Mouse (Mus musculus) Patski (cell line): ENCODE data around the gene Dnajc4. TPM values are rescaled to one million over a fixed set of nuclear protein-coding genes. Genes with fewer than 3 reads are reported as not detected.
"Not testable (repeated sequence)": the region's sequence is repeated elsewhere in the genome, so short reads cannot be mapped to it uniquely, and the experiment has no call there.

Experiments
- ATAC-seq: fragments of 100-300 bp; one replicate; pipeline ENCODE4 v1.8.0; 2021
- CTCF ChIA-PET: fragments of 350-600 bp; sonication (Branson Sonifier 250); formaldehyde crosslinking; loops from one replicate; lab custom pipeline; 2022; ENCODE audit warnings: inconsistent platforms; lab: Charles Lee
- POLR2A ChIA-PET: fragments of 350-600 bp; sonication (Branson Sonifier 250); formaldehyde crosslinking; loops from one replicate; lab custom pipeline; 2022; ENCODE audit warnings: antibody characterized with exemption, inconsistent platforms; lab: Charles Lee
- DNase-seq: peaks from one replicate; pipeline ENCODE4 v3.0.0-alpha.2; 2011; ENCODE audit warnings: low read depth, low spot score
- H3K27me3 ChIP-seq: fragments of 371-371 bp; one replicate; pipeline ENCODE4 v1.5.1; 2021
- CTCF ChIP-seq: fragments of 100-300 bp; IDR thresholded peaks from one replicate; pipeline ENCODE4 v1.5.1; 2021
- in situ Hi-C: fragments of 300-500 bp; cut with MboI; formaldehyde crosslinking; loops from 3 replicates; pipeline ENCODE4 v1.11.1; 2018; ENCODE audit warnings: low pct_unique_long_range_greater_than_20kb, mixed read lengths
- polyA plus RNA-seq: library from polyadenylated mRNA; unstranded; gene quantifications from one replicate; pipeline ENCODE4 v1.2.3, GENCODE M21; 2021

Gene Dnajc4
- polyA plus RNA-seq, 1 experiment from 2014 or later, result 26.0 TPM

DNA sequence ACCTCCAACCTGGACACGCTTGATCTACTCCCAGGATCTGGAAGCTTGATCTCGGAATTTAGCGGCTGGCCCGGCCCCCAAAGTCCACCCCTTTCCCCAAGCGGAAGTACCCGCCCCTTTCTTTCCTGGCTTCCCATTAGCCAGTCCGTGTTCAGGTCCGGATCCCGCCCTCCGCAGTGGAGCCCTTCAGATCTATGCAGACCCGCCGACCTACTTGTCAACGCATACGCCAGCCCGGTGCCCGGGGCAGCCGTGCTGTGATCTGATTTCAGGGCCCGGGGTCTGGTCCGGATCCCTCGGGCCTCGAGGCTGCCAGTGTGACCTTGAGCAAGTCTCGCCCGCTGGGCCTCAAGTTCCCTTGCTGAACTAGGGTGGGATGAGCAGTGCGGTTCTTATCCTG is 3.6 kb upstream of the Dnajc4 start, which contains the start of the genes Nudt22 and Trpt1:
Gene Nudt22, minus strand, starts transcription at position 112 of the 400 bp plus-strand sequence.
Gene Trpt1, plus strand, starts transcription at position 126 of the 400 bp plus-strand sequence.
- ChIA-PET POLR2A (interaction anchor here (0.5 to 2.7 kb wide), 11 partner anchors 9 to 44 kb away, joined by 3 to 12 read pairs (median 6); partner anchors contain the start of genes Plcb3, Ppp1r14b, Stip1 and Vegfb), CTCF (interaction anchor here (0.8 to 3.0 kb wide), 3 partner anchors 17 to 24 kb away, joined by 3 to 15 read pairs (median 4); partner anchors contain the start of gene Fkbp2)
- in situ Hi-C loops, result no loop called here
- peak; percentile 73 for ATAC-seq
- DNase-seq, result no peak
- no peak for TF ChIP-seq CTCF
- H3K27me3 ChIP-seq, result no peaks in the 10 kb centered on the region

DNA sequence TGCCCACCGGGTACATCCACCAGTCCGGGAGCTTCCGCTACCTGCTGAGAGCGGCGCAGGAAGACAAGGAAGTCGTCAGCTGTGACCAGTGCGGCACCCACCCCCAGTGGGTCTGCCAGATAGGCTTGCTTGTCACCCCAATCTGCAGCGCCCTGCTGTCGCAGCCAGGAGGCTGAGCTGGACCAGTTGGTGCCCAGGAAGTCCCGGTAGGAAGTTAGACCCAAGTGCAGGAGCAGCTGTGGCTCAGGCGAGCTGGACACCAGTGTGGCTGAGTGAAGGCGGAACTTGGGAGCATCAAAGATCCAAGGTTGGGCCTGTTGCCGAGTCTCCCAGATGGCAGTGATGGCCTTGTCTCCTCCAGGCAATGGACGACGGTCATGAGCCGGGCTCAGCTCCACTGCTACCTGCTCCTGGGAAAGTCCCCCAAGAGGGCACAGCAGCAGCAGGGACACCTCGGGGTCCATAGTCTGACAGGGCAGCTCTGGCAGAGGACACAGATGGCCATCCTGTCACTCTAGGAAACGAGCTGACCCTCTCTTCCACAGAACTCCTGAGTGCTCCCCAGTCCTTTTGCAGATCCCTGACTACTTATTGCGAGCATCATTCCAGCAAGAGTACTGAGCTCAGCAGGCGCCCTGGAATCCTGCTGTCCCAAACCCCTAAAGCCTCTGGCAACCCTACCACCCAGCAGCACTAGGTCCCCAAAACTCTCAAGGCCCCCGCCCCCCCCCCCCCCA is 3.1 kb upstream of the Dnajc4 start:
- no peak for TF ChIP-seq CTCF
- DNase-seq (no peak), ATAC-seq (no peak)
- ChIA-PET POLR2A (interaction anchor here (0.6 to 2.7 kb wide), 9 partner anchors 8 to 54 kb away, joined by 3 to 12 read pairs (median 6); partner anchors contain the start of genes Bad, Plcb3, Stip1 and Vegfb), CTCF (interaction anchor here (0.8 to 3.0 kb wide), 3 partner anchors 16 to 25 kb away, joined by 3 to 15 read pairs (median 4); partner anchors contain the start of gene Fkbp2)
- in situ Hi-C loops, result no loop called here
- no peaks in the 10 kb centered on the region for H3K27me3 ChIP-seq

DNA sequence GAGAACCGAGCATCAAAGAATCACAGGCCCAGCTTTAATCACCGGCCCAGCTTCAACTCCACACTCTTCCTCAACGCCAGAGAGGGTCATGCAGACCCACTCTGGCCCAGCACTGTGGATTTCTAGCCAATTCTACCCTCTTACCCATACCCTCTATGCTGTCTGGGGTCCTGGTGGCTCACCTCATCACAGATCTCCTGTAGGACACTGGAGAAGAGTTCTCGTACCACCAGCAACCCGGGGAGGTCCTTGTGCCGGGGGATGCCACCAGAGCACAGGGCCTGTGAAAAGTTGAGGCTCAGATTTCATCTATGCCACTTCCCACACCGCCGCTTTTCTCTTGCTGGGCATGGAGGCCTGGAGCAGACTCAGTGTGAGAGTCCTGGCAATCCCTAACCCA is 2.1 kb upstream of the Dnajc4 start:
- POLR2A ChIA-PET, result interaction anchor here (1.1 to 2.4 kb wide), 5 partner anchors 7 to 53 kb away, joined by 3 to 12 read pairs (median 6); partner anchors contain the start of genes Bad, Stip1 and Vegfb

DNA sequence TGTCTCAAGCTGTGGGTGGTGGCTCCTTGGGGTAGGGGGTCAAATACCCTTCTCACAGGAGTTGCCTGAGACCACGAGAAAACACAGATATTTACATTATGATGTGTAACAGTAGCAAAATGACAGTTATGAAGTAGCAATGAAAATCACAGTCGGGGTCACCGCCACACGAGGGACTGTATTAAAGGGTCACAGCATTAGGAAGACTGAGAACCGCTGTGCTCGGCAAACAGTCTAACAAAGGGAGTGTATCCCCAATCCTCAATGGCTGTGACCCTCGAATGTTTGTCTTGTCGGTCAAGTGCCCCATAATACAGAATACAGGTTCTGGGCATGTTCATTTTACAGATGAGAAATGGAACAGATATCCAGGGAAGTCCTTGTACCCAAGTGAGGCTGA is 1.6 kb upstream of the Dnajc4 start:
- ChIA-PET POLR2A (no interaction called here), CTCF (no interaction called here)
- no peak for TF ChIP-seq CTCF
- ATAC-seq, result no peak
- in situ Hi-C loops, result no loop called here
- DNase-seq, result no peak
- no peaks in the 10 kb centered on the region for H3K27me3 ChIP-seq

More for the DNA sequence above, 2.1 kb upstream of the Dnajc4 start:
- CTCF ChIA-PET, result no interaction called here
- TF ChIP-seq CTCF, result no peak
- DNase-seq, result no peak
- in situ Hi-C loops, result no loop called here
- no peaks in the 10 kb centered on the region for H3K27me3 ChIP-seq
- no peak for ATAC-seq

DNA sequence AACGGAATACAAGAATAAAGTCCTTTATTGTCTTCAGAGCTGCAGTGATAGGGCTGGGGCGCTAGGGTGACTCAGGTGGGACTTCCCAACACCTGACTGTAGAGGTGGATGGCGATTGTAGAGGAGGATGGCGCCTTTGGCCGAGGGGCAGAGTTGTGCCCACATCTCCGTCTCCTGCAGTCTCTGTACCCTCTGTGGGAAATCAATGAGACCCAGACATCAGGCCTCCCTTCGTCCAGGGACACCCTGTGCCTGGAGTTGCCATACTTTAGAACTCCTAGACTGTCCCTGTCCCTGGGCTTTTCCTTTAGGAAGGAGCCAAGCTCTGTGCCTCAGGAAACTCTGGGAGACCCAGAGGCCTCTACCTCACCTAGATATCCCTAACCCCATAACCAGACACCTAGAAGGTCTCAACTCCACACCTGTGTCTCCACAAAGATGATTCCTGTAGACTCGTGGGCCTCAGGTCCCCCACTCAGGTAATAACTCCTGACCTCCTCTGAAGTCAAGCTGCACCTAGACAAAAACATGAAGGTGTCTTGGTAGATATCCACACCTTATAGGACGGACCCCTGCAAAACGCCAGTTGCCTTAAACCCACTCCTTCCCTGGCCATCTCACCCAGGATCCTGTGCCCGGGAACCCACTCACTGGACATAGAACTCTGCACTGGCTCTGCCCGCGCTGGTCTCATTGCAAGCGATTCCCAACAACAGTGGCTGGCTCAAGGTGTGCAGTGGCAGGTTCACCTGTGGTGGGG is 819 bp upstream of the Dnajc4 start:
- ATAC-seq (no peak), DNase-seq (no peak)
- TF ChIP-seq CTCF, result no peak
- no peaks in the 10 kb centered on the region for H3K27me3 ChIP-seq
- in situ Hi-C loops, result no loop called here
- ChIA-PET POLR2A (no interaction called here), CTCF (interaction anchor here (2.9 kb wide), 1 partner anchor 14 kb away, joined by 9 read pairs; no protein-coding TSS in a partner anchor)

DNA sequence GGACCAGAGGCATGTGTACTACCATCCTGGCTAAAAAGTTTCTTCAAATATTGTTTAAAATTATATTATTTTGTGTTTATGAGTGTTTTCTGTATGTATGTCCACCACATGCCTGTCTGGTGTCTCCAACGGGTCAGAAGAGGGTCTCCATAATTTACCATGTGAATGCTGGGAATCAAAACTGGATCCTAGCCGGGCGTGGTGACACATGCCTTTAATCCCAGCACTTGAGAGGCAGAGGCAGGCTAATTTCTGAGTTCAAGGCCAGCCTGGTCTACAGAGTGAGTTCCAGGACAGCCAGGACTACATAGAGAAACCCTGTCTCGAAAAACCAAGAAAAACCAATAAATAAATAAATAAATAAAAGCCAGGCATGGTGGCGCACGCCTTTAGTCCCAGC is 1.2 kb downstream of the Dnajc4 start:
- DNase-seq, H3K27me3 ChIP-seq, ATAC-seq, in situ Hi-C loops: not testable (repeated sequence)
- ChIA-PET CTCF (interaction anchor here (0.8 to 2.9 kb wide), 2 partner anchors 10 to 12 kb away, joined by 3 to 9 read pairs; no protein-coding TSS in a partner anchor), POLR2A (interaction anchor here (0.8 to 1.3 kb wide), 3 partner anchors 9 to 39 kb away, joined by 3 to 4 read pairs (median 3); no protein-coding TSS in a partner anchor)

DNA sequence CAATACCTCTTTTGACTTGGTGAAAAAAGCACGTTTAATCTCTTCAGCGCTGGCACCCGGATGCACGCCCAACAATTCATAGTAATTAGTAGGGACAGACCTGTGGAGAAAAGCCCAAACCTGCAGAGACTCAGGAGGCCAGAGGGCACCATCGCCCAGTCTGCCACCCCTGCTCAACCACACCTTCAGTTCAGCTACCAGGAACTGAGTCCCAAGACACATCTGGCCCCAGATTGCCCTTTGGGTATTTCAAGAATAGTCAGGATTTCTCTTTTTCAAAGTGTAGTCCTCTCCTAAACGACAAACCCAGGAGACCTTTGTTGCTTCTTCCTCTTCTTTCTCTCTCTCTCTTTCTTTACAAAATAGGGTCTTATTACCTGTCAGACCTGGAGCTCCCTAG is 1.7 kb downstream of the Dnajc4 start:
- no peak for ATAC-seq
- no peak for DNase-seq
- in situ Hi-C loops, result no loop called here
- CTCF ChIA-PET, result interaction anchor here (0.8 to 2.9 kb wide), 2 partner anchors 10 to 12 kb away, joined by 3 to 9 read pairs; no protein-coding TSS in a partner anchor
- TF ChIP-seq CTCF, result no peak
- POLR2A ChIA-PET, result no interaction called here
- H3K27me3 ChIP-seq, result no peaks in the 10 kb centered on the region

DNA sequence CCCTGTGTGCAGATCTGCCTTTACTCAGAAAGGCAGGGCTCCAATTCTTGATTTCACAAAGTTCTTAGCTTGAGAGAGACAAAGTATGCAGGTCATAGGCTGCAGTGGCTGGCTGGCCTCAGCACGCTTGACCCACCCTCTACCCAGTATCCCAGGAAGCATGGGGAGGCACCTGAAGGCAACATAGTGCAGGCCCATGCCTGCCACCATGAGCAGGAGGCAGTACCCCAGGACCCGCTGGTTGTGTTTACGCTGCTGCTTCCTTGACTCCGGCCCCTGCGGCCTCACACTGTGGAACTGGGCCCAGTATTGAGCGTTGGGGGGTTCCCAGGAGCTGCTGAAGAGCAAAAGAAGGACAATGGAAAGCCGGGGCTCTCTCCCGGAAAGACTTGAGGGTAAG is 3.1 kb downstream of the Dnajc4 start:
- no peak for DNase-seq
- no peaks in the 10 kb centered on the region for H3K27me3 ChIP-seq
- no peak for ATAC-seq
- CTCF ChIA-PET, result interaction anchor here (0.8 kb wide), 1 partner anchor 10 kb away, joined by 3 read pairs; no protein-coding TSS in a partner anchor
- POLR2A ChIA-PET, result interaction anchor here (2.9 kb wide), 1 partner anchor 14 kb away, joined by 13 read pairs; the partner anchor contains the start of genes Plcb3 and Ppp1r14b
- in situ Hi-C loops, result no loop called here
- no peak for TF ChIP-seq CTCF

DNA sequence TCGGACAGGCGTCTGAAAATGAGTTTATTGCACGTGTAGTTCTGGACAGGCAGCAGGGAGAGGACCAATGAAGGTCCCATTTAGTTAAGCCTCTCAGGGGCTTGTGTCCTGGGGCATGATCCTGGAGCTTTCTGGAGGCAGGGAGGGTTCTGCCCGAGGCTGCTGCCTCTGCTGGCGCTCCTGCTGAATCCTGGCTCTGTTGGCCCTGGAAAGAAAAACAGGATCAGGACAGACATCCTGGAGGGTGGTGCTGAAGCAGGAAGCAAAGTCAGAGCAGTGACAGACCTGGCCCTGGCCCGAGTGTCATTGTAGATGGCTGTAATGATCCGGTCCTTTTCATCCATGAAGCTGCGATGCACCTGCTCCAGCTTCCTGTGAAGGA is 4.5 kb downstream of the Dnajc4 start:
- POLR2A ChIA-PET, result interaction anchor here (1.9 to 2.9 kb wide), 2 partner anchors 8 to 13 kb away, joined by 12 to 13 read pairs; partner anchors contain the start of genes Nudt22, Plcb3, Ppp1r14b and Trpt1
- in situ Hi-C loops, result no loop called here

More for the DNA sequence above, 4.5 kb downstream of the Dnajc4 start:
- no peak for DNase-seq
- ATAC-seq, result peak; percentile 5
- TF ChIP-seq CTCF, result no peak
- H3K27me3 ChIP-seq, result no peaks in the 10 kb centered on the region
- CTCF ChIA-PET, result interaction anchor here (0.9 to 1.0 kb wide), 2 partner anchors 8 to 18 kb away, joined by 3 to 4 read pairs; no protein-coding TSS in a partner anchor
